Mouse (Mus musculus): ENCODE results near the gene Gm44805. TPM values are rescaled to one million over a fixed set of nuclear protein-coding genes. Genes with fewer than 3 reads are reported as not detected.

Gene Gm44805
- total RNA-seq, 2 experiments from 2014 or later = not detected

GRCm38 (mm10) chr7:19632275-19632674 is 48.9 kb downstream of the Gm44805 start:
- no peak for DNase-seq (ENCODE audit: low spot score in 2 of 2)

DNA sequence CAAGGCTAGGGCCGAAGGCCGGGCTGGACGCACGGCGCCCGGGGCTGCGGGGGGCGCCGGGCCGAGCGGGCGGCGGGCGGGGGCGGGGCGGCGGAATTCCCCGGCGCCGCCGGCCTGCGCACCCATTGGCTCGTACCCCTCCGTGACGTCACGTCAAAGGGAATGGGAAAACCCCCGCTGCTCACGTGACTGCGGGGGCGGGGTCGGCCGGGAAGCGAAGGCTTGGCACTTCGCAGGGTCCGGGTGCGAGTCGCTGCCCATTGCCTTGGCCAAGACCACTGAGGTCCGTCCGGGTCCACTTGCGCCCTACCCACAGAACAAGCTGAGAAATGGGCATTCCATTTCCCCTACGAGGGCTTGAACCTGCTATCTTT is 51.9 kb downstream of the Gm44805 start, which contains the start of gene Relb:
Gene Relb (minus strand): TSS at position 78 of the 374 bp plus-strand sequence.
- DNase-seq (ENCODE audit: low spot score in 2 of 2) = peak; percentile 78 to 90

DNA sequence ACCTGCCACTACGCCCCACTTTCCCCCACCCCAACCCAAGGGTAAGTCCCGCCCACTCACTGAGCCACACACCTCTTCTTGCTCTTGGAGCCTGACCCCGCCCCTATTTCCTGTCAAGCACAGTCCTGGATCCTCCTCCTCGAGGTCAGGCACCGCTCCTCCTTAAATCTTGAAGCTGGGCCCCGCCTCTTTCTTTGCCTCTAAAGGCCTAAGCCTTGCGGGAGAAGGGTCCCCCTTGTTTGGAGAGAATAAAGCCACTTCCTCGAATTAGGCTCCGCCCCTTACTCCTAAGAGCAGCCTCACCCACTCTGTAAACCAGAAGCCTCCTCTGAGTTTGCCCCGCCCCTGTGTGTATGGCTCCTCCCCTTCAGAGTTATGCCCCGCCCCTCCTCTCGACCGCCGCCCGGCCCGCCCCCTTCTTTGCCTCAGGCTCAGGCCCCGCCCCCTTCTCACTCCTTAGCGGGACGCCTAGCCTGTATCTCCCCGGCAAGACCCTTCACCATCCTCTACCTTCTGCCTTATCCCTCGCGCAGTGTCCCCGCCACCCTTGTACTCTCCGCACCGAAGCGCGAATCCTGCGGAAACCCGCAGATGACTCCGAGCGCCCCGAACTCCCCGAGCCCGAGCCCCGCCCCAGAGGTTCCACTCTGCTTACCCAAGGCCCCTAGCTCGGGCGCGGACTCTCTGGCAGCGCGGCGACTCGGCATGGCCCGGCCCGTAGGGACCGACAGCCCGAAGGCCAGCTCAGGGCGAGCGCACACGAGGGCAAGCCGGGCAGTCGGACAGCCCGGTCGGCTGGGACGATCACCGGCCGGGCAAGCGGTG is 52.5 kb downstream of the Gm44805 start:
- DNase-seq (ENCODE audit: low spot score in 2 of 2) = peak; percentile 81 to 91

DNA sequence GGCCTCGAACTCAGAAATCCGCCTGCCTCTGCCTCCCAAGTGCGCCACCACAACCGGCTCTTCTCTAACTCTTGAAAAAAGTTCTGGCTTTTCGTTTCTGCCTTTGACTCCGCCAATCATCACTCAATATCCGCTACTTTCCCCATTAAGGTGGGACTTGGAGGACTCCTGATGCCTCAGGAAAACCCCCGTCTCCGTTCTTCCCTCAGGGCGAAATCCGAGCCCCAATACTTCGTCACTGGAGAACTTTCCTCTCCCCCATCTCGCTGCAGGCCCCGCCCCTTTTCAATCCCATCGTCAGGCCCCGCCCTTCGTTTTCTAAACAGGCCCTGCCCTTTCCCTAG is 53.1 kb downstream of the Gm44805 start:
- DNase-seq (ENCODE audit: low spot score in 2 of 2) = no peak

GRCm38 (mm10) chr7:19627721-19628120 is 53.5 kb downstream of the Gm44805 start:
- no peak for DNase-seq (ENCODE audit: low spot score in 2 of 2)

GRCm38 (mm10) chr7:19623433-19623832 is 57.8 kb downstream of the Gm44805 start:
- DNase-seq (ENCODE audit: low spot score in 2 of 2) = no peak

GRCm38 (mm10) chr7:19622241-19622640 is 59.0 kb downstream of the Gm44805 start:
- no peak for DNase-seq (ENCODE audit: low spot score in 2 of 2)

Other genes with a start within 250 kb of the Gm44805 start
- 10 to 100 TPM; 88.3 to 92.0 TPM for gene Mark4, start 222.6 kb downstream of the Gm44805 start, total RNA-seq (2021)
- under 1 TPM; 0.38 to 0.59 TPM for gene Exoc3l2, start 218.1 kb downstream of the Gm44805 start, total RNA-seq (2021)
- 1 to 10 TPM; 6.1 to 6.3 TPM for gene Bloc1s3, start 173.1 kb downstream of the Gm44805 start, total RNA-seq (2021)
- gene Trappc6a, start 173.0 kb downstream of the Gm44805 start, total RNA-seq (2021) = 10 to 100 TPM; 20.7 to 21.5 TPM
- gene Nkpd1, start 163.6 kb downstream of the Gm44805 start, total RNA-seq (2021) = under 1 TPM; 0.56 to 0.57 TPM
- 100 to 1,000 TPM; 122 to 129 TPM for gene Ppp1r37, start 118.3 kb downstream of the Gm44805 start, total RNA-seq (2021)
- under 1 TPM; 0.74 to 0.89 TPM for gene Zfp296, start 104.1 kb downstream of the Gm44805 start, total RNA-seq (2021)
- 10 to 100 TPM; 44.4 to 45.6 TPM for gene Gemin7, start 103.8 kb downstream of the Gm44805 start, total RNA-seq (2021)
- 10 to 100 TPM; 79.5 to 81.8 TPM for gene Clasrp, start 76.9 kb downstream of the Gm44805 start, total RNA-seq (2021)
- 1 to 10 TPM; 9.1 to 9.7 TPM for gene Relb, start 52.0 kb downstream of the Gm44805 start, total RNA-seq (2021)
- gene Clptm1, start 16.4 kb downstream of the Gm44805 start, total RNA-seq (2021) = 100 to 1,000 TPM; 133 to 143 TPM
- gene Apoc2, start 3.5 kb downstream of the Gm44805 start, total RNA-seq (2021) = not detected
- gene Apoc4, start 56 bp upstream of the Gm44805 start, total RNA-seq (2021) = not detected
- gene Apoc1, start 11.2 kb upstream of the Gm44805 start, total RNA-seq (2021) = 1 to 10 TPM; 5.8 to 8.7 TPM
- 1,000 to 10,000 TPM; 2,690 to 2,764 TPM for gene Apoe, start 17.8 kb upstream of the Gm44805 start, total RNA-seq (2021)
- gene Tomm40, start 34.0 kb upstream of the Gm44805 start, total RNA-seq (2021) = 100 to 1,000 TPM; 110 to 114 TPM
- gene Nectin2, start 69.1 kb upstream of the Gm44805 start, total RNA-seq (2021) = 1 to 10 TPM; 5.0 to 5.1 TPM
- 10 to 100 TPM; 12.4 to 12.9 TPM for gene Bcam, start 89.6 kb upstream of the Gm44805 start, total RNA-seq (2021)
- not detected for gene Cblc, start 115.4 kb upstream of the Gm44805 start, total RNA-seq (2021)
- 1 to 10 TPM in 1 of 2 experiments, under 1 TPM in 1; 0.27 to 1.1 TPM for gene Bcl3, start 141.3 kb upstream of the Gm44805 start, total RNA-seq (2021)
- gene Gm19345, start 170.6 kb upstream of the Gm44805 start, total RNA-seq (2021) = 1 to 10 TPM; 1.2 to 2.3 TPM
- gene Ceacam16, start 179.9 kb upstream of the Gm44805 start, total RNA-seq (2021) = not detected
- gene Ceacam19, start 206.5 kb upstream of the Gm44805 start, total RNA-seq (2021) = not detected
- gene Pvr, start 239.7 kb upstream of the Gm44805 start, total RNA-seq (2021) = 10 to 100 TPM; 12.4 to 12.8 TPM

Measured in layer of hippocampus, adult 18-20 months (tissue).